Mouse (Mus musculus): Measurements from ENCODE around the gene Tiam1. TPM values are rescaled to one million over a fixed set of nuclear protein-coding genes. Genes with fewer than 3 reads are reported as not detected.

The Tiam1 gene
- polyA plus RNA-seq, 1 experiment from 2014 or later: 18.8 TPM

DNA sequence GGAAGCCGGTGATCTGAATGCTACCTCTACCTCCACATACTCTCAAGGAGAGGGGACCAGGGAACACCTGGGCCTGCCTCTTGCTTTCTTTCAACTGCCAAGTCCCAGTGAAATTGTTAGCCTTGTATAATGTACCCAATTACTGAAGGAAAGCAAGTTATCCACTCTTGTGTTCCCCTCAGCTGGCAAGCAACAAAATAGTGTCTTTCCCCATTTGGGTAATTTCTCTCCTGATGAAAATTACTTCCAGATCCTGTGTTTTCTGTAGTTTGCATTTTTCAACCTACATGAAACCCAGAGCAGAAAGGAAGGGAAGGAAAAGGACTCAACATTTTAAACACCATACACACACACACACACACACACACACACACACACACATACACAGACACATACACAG, 195.5 kb downstream of the Tiam1 start:
- Histone ChIP-seq H3K4me2 (replicated peaks; ENCODE audit: low read depth) (no peak overlapping the region), H3K4me3 (ENCODE audit: low read depth, low read length) (no peak overlapping the region), H3K36me3 (ENCODE audit: control insufficient read depth, insufficient read depth, low read length) (no peaks in the 10 kb centered on the region), H3K4me1 (replicated peaks; ENCODE audit: control insufficient read depth, insufficient read depth) (no peaks in the 10 kb centered on the region), H3K9ac (ENCODE audit: low read length) (no peak overlapping the region), H3K27me3 (ENCODE audit: control insufficient read depth, insufficient read depth, low read length) (no peaks in the 10 kb centered on the region), H3K27ac (replicated peaks) (no peak overlapping the region), H3K9me3 (ENCODE audit: control insufficient read depth, low read length) (no peaks in the 10 kb centered on the region)
- 94% methylated on average over 1 of the region's 1 CpGs for WGBS
- DNase-seq (ENCODE audit: low spot score) (no peak), ATAC-seq (ENCODE audit: low FRiP score, low TSS enrichment) (no peak)
- TF ChIP-seq EP300 (optimal IDR thresholded peaks at IDR 0.05) (no peak), CTCF (IDR thresholded peaks at IDR 0.05; ENCODE audit: low read depth) (no peak)

DNA sequence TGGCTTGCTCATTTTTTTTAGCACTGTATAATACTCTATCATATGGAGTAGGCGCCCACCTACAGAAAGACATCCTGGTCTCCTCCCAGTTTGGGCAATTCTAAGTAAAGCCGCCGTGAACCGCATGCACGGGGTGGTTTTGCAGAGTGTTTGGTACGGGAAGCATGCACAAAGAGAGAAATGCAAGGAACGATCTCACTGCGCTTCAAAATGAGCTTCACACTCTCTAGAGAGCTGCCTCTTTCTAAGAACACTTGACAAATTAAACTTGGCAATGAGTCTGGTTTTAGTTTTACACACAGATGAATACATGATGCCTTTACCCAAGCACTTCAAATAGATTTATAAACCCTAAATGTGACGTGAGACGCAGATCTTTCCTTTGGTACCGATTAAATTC, 196.8 kb downstream of the Tiam1 start:
- Histone ChIP-seq H3K4me1 (replicated peaks; ENCODE audit: control insufficient read depth, insufficient read depth) (no peaks in the 10 kb centered on the region), H3K9ac (ENCODE audit: low read length) (no peak overlapping the region), H3K27me3 (ENCODE audit: control insufficient read depth, insufficient read depth, low read length) (no peaks in the 10 kb centered on the region), H3K27ac (replicated peaks) (no peak overlapping the region), H3K4me2 (replicated peaks; ENCODE audit: low read depth) (no peak overlapping the region), H3K36me3 (ENCODE audit: control insufficient read depth, insufficient read depth, low read length) (no peaks in the 10 kb centered on the region), H3K9me3 (ENCODE audit: control insufficient read depth, low read length) (no peaks in the 10 kb centered on the region), H3K4me3 (ENCODE audit: low read depth, low read length) (no peak overlapping the region)
- no peak for TF ChIP-seq EP300 (optimal IDR thresholded peaks at IDR 0.05)
- TF ChIP-seq CTCF (IDR thresholded peaks at IDR 0.05; ENCODE audit: low read depth): no peak
- no peak for ATAC-seq (ENCODE audit: low FRiP score, low TSS enrichment)
- DNase-seq (ENCODE audit: low spot score): no peak
- 81% methylated on average over 11 of the region's 11 CpGs for WGBS

DNA sequence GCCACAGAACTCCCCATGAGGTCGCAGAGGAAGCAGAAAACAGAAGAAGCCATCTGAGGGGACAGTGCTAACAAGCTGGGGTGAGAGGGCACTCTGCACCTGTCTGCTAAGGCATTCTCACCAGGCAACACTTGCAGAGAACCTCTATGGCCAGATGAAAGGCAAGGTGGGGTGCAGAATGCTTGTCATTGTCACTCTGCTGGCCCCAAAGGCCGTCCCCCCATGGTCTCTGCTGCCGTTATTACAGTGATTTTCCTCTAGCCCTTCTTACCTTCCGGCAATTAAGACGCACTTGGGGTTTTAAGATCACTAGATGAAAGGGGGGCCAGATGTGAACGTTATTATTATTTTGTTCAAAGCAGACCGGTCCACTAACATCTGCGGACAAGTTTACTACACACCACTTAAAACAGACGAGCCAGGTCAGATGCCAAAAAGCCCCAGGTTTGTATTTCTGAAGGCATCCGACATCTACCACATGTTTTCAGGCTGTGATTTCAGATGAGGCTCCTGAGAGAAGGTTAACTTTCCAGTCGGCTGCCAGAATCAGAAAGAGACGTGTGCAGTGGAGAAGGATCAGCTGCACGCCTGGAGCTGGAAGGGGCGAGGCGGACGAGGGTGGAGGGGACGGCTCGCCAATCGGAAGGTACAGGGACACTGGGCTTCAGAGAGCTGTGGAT, 198.8 kb downstream of the Tiam1 start:
- 46% methylated on average over 19 of the region's 19 CpGs for WGBS
- Histone ChIP-seq H3K36me3 (ENCODE audit: control insufficient read depth, insufficient read depth, low read length) (no peaks in the 10 kb centered on the region), H3K9ac (ENCODE audit: low read length) (no peak overlapping the region), H3K27me3 (ENCODE audit: control insufficient read depth, insufficient read depth, low read length) (no peaks in the 10 kb centered on the region), H3K27ac (replicated peaks) (no peak overlapping the region), H3K4me2 (replicated peaks; ENCODE audit: low read depth) (no peak overlapping the region), H3K4me3 (ENCODE audit: low read depth, low read length) (no peak overlapping the region), H3K9me3 (ENCODE audit: control insufficient read depth, low read length) (no peaks in the 10 kb centered on the region), H3K4me1 (replicated peaks; ENCODE audit: control insufficient read depth, insufficient read depth) (no peaks in the 10 kb centered on the region)
- ATAC-seq (ENCODE audit: low FRiP score, low TSS enrichment) (no peak), DNase-seq (ENCODE audit: low spot score) (no peak)
- no peak for TF ChIP-seq CTCF (IDR thresholded peaks at IDR 0.05; ENCODE audit: low read depth)
- TF ChIP-seq EP300 (optimal IDR thresholded peaks at IDR 0.05): no peak

DNA sequence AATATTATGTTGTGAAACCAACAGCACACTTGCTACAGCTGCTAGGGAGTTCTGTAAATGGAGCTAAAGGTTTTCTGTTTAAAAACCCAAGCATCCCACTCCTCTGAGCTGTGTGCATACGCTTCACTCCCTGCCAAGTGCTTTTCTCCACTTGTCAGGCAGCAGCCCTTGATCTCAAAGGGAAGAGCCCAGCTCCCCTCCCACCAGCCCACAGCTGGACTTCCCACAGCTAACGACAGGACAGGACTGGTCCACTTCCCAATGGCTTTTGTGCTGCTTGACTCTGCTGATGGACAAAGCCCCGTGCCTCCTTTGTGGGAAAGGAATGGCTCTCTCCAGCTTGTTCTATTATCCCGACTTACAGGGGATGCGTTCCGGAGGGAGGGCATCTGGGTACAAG, 199.5 kb downstream of the Tiam1 start:
- WGBS: 57% methylated on average over 6 of the region's 6 CpGs
- no peak overlapping the region for H3K27ac ChIP-seq (replicated peaks)
- ATAC-seq (ENCODE audit: low FRiP score, low TSS enrichment): no peak

DNA sequence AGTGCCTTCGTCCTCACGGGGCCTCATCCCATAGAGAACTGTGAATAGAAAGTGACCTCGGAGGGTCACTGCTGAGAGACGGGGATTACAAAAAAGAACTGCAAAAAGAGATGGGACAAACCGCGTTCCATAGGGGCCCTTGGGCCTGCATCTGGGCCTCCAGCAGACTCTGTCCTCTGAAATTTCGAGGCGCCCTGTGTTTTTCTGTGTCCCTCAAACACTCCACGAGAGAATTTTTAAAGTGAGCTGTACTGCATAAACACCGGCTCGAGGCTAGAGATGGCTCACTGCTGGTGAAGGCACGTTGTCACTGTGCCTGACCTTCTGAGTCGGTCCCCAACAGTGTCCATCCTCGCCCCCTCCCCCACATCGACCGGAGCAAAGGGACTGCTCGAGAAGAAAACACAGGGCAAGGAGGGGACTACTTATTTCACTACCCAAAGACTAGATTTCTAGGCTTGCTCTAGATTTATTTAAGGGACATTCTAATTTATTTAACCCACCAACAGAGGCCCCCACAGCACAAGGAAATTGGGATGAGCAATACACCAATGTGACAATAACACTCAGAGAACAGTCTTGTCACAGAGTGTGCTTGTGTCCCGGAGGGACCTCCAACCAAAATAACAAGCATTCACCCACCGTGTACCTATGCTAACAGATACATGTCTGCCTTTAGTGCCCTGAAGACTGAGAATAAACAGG, 200.2 kb downstream of the Tiam1 start:
- no peak for TF ChIP-seq EP300 (optimal IDR thresholded peaks at IDR 0.05)
- TF ChIP-seq CTCF (IDR thresholded peaks at IDR 0.05; ENCODE audit: low read depth): peak; percentile 64
- no peak overlapping the region for H3K4me2 ChIP-seq (replicated peaks; ENCODE audit: low read depth)
- no peaks in the 10 kb centered on the region for H3K4me1 ChIP-seq (replicated peaks; ENCODE audit: control insufficient read depth, insufficient read depth)
- no peaks in the 10 kb centered on the region for H3K36me3 ChIP-seq (ENCODE audit: control insufficient read depth, insufficient read depth, low read length)
- H3K4me3 ChIP-seq (ENCODE audit: low read depth, low read length): no peak overlapping the region
- H3K9ac ChIP-seq (ENCODE audit: low read length): no peak overlapping the region
- ATAC-seq (ENCODE audit: low FRiP score, low TSS enrichment) (no peak), DNase-seq (ENCODE audit: low spot score) (no peak)
- H3K27me3 ChIP-seq (ENCODE audit: control insufficient read depth, insufficient read depth, low read length): no peaks in the 10 kb centered on the region
- H3K27ac ChIP-seq (replicated peaks): no peak overlapping the region
- no peaks in the 10 kb centered on the region for H3K9me3 ChIP-seq (ENCODE audit: control insufficient read depth, low read length)
- WGBS: 46% methylated on average over 19 of the region's 19 CpGs

More for the DNA sequence above, 199.5 kb downstream of the Tiam1 start:
- Histone ChIP-seq H3K4me1 (replicated peaks; ENCODE audit: control insufficient read depth, insufficient read depth) (no peaks in the 10 kb centered on the region), H3K9me3 (ENCODE audit: control insufficient read depth, low read length) (no peaks in the 10 kb centered on the region), H3K27me3 (ENCODE audit: control insufficient read depth, insufficient read depth, low read length) (no peaks in the 10 kb centered on the region), H3K4me2 (replicated peaks; ENCODE audit: low read depth) (no peak overlapping the region), H3K9ac (ENCODE audit: low read length) (no peak overlapping the region), H3K4me3 (ENCODE audit: low read depth, low read length) (no peak overlapping the region), H3K36me3 (ENCODE audit: control insufficient read depth, insufficient read depth, low read length) (no peaks in the 10 kb centered on the region)
- no peak for TF ChIP-seq CTCF (IDR thresholded peaks at IDR 0.05; ENCODE audit: low read depth)
- TF ChIP-seq EP300 (optimal IDR thresholded peaks at IDR 0.05): no peak
- no peak for DNase-seq (ENCODE audit: low spot score)

DNA sequence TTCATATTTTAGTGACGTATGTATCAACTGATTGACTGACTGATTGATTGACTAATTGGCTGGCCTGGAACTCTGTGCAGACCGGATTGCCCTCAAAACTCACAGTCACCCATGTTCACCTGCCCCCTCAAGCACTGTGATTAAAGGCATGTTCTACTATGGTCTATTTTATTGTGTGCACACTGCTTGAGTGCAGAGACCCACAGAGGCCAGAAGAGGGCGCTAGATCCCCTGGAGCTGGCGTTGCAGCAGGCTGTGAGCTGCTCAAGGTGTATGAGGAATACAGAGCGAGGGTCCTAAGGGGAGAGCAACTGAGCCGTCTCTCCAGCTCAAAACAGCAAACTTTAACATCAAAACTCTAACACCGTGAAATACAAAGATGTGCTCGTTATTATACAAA, 202.9 kb downstream of the Tiam1 start:
- Histone ChIP-seq H3K4me1 (replicated peaks; ENCODE audit: control insufficient read depth, insufficient read depth) (no peaks in the 10 kb centered on the region), H3K27ac (replicated peaks) (no peak overlapping the region), H3K9me3 (ENCODE audit: control insufficient read depth, low read length) (no peaks in the 10 kb centered on the region), H3K4me3 (ENCODE audit: low read depth, low read length) (no peak overlapping the region), H3K9ac (ENCODE audit: low read length) (no peak overlapping the region), H3K36me3 (ENCODE audit: control insufficient read depth, insufficient read depth, low read length) (no peaks in the 10 kb centered on the region), H3K4me2 (replicated peaks; ENCODE audit: low read depth) (no peak overlapping the region), H3K27me3 (ENCODE audit: control insufficient read depth, insufficient read depth, low read length) (no peaks in the 10 kb centered on the region)
- peak; percentile 44 for TF ChIP-seq CTCF (IDR thresholded peaks at IDR 0.05; ENCODE audit: low read depth)
- TF ChIP-seq EP300 (optimal IDR thresholded peaks at IDR 0.05): no peak
- WGBS: 94% methylated on average over 8 of the region's 8 CpGs
- ATAC-seq (ENCODE audit: low FRiP score, low TSS enrichment) (no peak), DNase-seq (ENCODE audit: low spot score) (no peak)

Measured in stomach, postnatal 0 days (tissue).